Mouse (Mus musculus) embryonic facial prominence, embryonic 11.5 days (tissue): ENCODE data around the gene Kctd21. TPM values are rescaled to one million over a fixed set of nuclear protein-coding genes. Genes with fewer than 3 reads are reported as not detected.

Source experiments
- ATAC-seq: fragments of 200-750 bp; cut with Nextera tagmentation; replicated peaks from 2 replicates; pipeline ENCODE4 v1.8.0; 2017; ENCODE audit warnings: low read depth; ENCODE audit not compliant: insufficient number of reproducible peaks, low FRiP score, low TSS enrichment
- DNase-seq: peaks from one replicate; pipeline ENCODE4 v3.0.0-alpha.2; 2015; ENCODE audit warnings: low spot score
- H3K27ac ChIP-seq: fragments of 300-500 bp; sonication (generic); replicated peaks from 2 replicates; pipeline ENCODE4 v1.5.1; 2014; ENCODE audit warnings: mild to moderate bottlenecking, low read depth, low read length, control low read depth
- H3K27me3 ChIP-seq: fragments of 300-500 bp; sonication (generic); 2 replicates; pipeline ENCODE4 v1.6.1; 2014; ENCODE audit warnings: mild to moderate bottlenecking, low read length, moderate library complexity, mixed read lengths; ENCODE audit not compliant: control insufficient read depth, insufficient read depth
- H3K36me3 ChIP-seq: fragments of 300-500 bp; sonication (generic); replicated peaks from 2 replicates; pipeline ENCODE4 v1.6.1; 2014; ENCODE audit warnings: low read depth, mild to moderate bottlenecking, low read length, moderate library complexity, mixed read lengths; ENCODE audit not compliant: control insufficient read depth, insufficient read depth
- H3K4me1 ChIP-seq: fragments of 300-500 bp; sonication (generic); 2 replicates; pipeline ENCODE4 v1.6.1; 2014; ENCODE audit warnings: low read length, mixed read lengths; ENCODE audit not compliant: control insufficient read depth, insufficient read depth
- H3K4me2 ChIP-seq: fragments of 300-500 bp; sonication (generic); 2 replicates; pipeline ENCODE4 v1.6.1; 2014; ENCODE audit warnings: low read depth, mild to moderate bottlenecking, control low read depth, low read length, moderate library complexity
- H3K4me3 ChIP-seq: fragments of 300-500 bp; sonication (generic); 2 replicates; pipeline ENCODE4 v1.5.1; 2014; ENCODE audit warnings: low read depth, low read length, control low read depth
- H3K9ac ChIP-seq: fragments of 300-500 bp; sonication (generic); replicated peaks from 2 replicates; pipeline ENCODE4 v1.6.1; 2014; ENCODE audit warnings: mild to moderate bottlenecking, control low read depth, low read length
- H3K9me3 ChIP-seq: fragments of 300-500 bp; sonication (generic); replicated peaks from 2 replicates; pipeline ENCODE4 v1.6.1; 2016; ENCODE audit warnings: mild to moderate bottlenecking, low read length, inconsistent platforms, mixed read lengths; ENCODE audit not compliant: control insufficient read depth
- WGBS: fragments of 180-500 bp; shearing (Covaris S2); extraction: QIAGEN DNeasy Blood & Tissue Kit; methylation state at CpG from one replicate; pipeline ENCODE4 v1.1.7; 2014; 5-methylcytosine and 5-hydroxymethylcytosine counted together
- polyA plus RNA-seq: library from polyadenylated mRNA; unstranded; fragments of >200 nt; fragmentation: Nextera tagmentation; extraction: Ambion mirVana; gene quantifications from 2 replicates; pipeline ENCODE4 v1.2.1, GENCODE M21; 2014

The Kctd21 gene
- polyA plus RNA-seq, 1 experiment from 2014 or later: 5.0 TPM

GRCm38 (mm10) chr7:97361467-97361866 is 29.3 kb downstream of the Kctd21 start:
- no peaks in the 10 kb centered on the region for H3K4me1 ChIP-seq
- 27% methylated on average over 4 of the region's 4 CpGs for WGBS
- no peak overlapping the region for H3K27ac ChIP-seq
- no peak overlapping the region for H3K9ac ChIP-seq
- ATAC-seq: no peak
- no peak overlapping the region for H3K4me2 ChIP-seq
- H3K36me3 ChIP-seq: no peaks in the 10 kb centered on the region
- no peaks in the 10 kb centered on the region for H3K27me3 ChIP-seq
- peak; percentile 67 for DNase-seq
- no peaks in the 10 kb centered on the region for H3K9me3 ChIP-seq
- H3K4me3 ChIP-seq: no peak overlapping the region

- no peak for ATAC-seq
- Histone ChIP-seq H3K4me3 (no peak overlapping the region), H3K4me1 (no peaks in the 10 kb centered on the region), H3K9me3 (no peaks in the 10 kb centered on the region), H3K4me2 (no peak overlapping the region), H3K27me3 (no peaks in the 10 kb centered on the region), H3K36me3 (no peaks in the 10 kb centered on the region), H3K27ac (no peak overlapping the region), H3K9ac (no peak overlapping the region)
- DNase-seq: no peak
- WGBS: 65% methylated on average over 1 of the region's 1 CpGs
Measured at GRCm38 (mm10) chr7:97365887-97366286, 33.8 kb downstream of the Kctd21 start.

DNA sequence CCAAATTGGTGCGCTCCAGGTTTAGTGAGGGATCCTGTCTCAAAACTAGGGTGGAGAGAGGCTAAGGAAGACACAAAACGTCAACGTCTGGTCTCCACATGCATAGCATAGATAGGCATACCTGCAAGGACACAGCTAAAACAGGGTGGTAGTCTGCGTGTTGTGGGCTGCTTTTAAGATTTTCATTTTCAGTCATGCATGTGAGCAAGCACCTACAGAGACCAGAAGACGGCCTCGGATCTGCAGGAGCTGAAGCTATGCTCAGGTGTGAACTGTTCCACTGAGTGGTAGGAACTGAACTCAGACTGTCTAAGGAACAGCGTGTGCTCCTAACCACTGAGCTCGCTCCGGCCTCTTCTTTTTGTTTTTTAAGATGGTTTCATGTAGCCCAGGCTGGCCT is 43.0 kb downstream of the Kctd21 start:
- ATAC-seq (no peak), DNase-seq (no peak)
- Histone ChIP-seq H3K4me2 (no peak overlapping the region), H3K27me3 (no peaks in the 10 kb centered on the region), H3K36me3 (peaks cover 5% of the 10 kb centered on the region), H3K4me1 (no peaks in the 10 kb centered on the region), H3K27ac (no peak overlapping the region), H3K9ac (no peak overlapping the region), H3K4me3 (no peak overlapping the region), H3K9me3 (no peaks in the 10 kb centered on the region)
- WGBS: 96% methylated on average over 9 of the region's 9 CpGs

GRCm38 (mm10) chr7:97375906-97376305 is 43.8 kb downstream of the Kctd21 start:
- no peak for ATAC-seq
- DNase-seq: no peak
- Histone ChIP-seq H3K4me1 (no peaks in the 10 kb centered on the region), H3K9me3 (no peaks in the 10 kb centered on the region), H3K36me3 (peaks cover 9% of the 10 kb centered on the region), H3K27me3 (no peaks in the 10 kb centered on the region), H3K4me3 (no peak overlapping the region), H3K4me2 (no peak overlapping the region), H3K9ac (no peak overlapping the region), H3K27ac (no peak overlapping the region)
- 84% methylated on average over 2 of the region's 2 CpGs for WGBS

GRCm38 (mm10) chr7:97379304-97379703 is 47.2 kb downstream of the Kctd21 start:
- ATAC-seq (no peak), DNase-seq (no peak)
- WGBS: 96% methylated on average over 5 of the region's 5 CpGs
- H3K4me3 ChIP-seq: no peak overlapping the region
- H3K27me3 ChIP-seq: no peaks in the 10 kb centered on the region
- H3K36me3 ChIP-seq: peaks cover 14% of the 10 kb centered on the region
- no peak overlapping the region for H3K4me2 ChIP-seq
- H3K9me3 ChIP-seq: no peaks in the 10 kb centered on the region
- H3K9ac ChIP-seq: no peak overlapping the region
- no peaks in the 10 kb centered on the region for H3K4me1 ChIP-seq
- no peak overlapping the region for H3K27ac ChIP-seq

GRCm38 (mm10) chr7:97380500-97381123 is 48.5 kb downstream of the Kctd21 start:
- Histone ChIP-seq H3K36me3 (peaks cover 14% of the 10 kb centered on the region), H3K27me3 (no peaks in the 10 kb centered on the region), H3K9me3 (no peaks in the 10 kb centered on the region)

DNA sequence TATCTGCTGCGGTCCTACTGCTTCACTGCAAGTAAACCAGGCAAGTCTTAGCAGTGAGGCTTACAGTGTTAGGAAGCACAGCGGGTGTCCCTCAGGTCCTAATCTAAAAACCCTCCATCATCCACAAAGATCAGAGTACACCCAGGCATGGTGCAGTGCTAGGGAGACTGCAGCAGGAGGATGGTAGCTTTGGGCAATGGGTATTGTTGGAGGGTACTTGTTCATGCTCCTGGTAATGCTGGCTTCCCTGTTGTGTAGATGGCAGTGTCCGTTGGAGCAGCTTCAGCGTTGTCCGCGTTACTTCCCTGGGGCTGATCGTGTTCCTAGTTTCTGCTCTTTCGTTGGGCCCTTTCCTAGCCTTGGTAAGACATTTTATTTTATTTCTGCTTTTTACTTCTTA is 50.5 kb downstream of the Kctd21 start:
- Histone ChIP-seq H3K4me3 (no peak overlapping the region), H3K36me3 (peaks cover 14% of the 10 kb centered on the region), H3K9ac (no peak overlapping the region), H3K4me2 (no peak overlapping the region), H3K9me3 (no peaks in the 10 kb centered on the region), H3K4me1 (no peaks in the 10 kb centered on the region), H3K27me3 (no peaks in the 10 kb centered on the region), H3K27ac (no peak overlapping the region)
- DNase-seq: no peak
- ATAC-seq: no peak
- 95% methylated on average over 8 of the region's 8 CpGs for WGBS

More at GRCm38 (mm10) chr7:97380500-97381123, 48.5 kb downstream of the Kctd21 start:
- Histone ChIP-seq H3K4me2 (no peak overlapping the region), H3K9ac (no peak overlapping the region), H3K4me3 (no peak overlapping the region), H3K4me1 (no peaks in the 10 kb centered on the region), H3K27ac (no peak overlapping the region)
- no peak for ATAC-seq
- no peak for DNase-seq
- 92% methylated on average over 5 of the region's 5 CpGs for WGBS

GRCm38 (mm10) chr7:97383496-97384132 is 51.5 kb downstream of the Kctd21 start:
- Histone ChIP-seq H3K9me3 (no peaks in the 10 kb centered on the region), H3K36me3 (peaks cover 14% of the 10 kb centered on the region), H3K4me2 (no peak overlapping the region), H3K27ac (no peak overlapping the region), H3K27me3 (no peaks in the 10 kb centered on the region), H3K9ac (no peak overlapping the region), H3K4me3 (no peak overlapping the region), H3K4me1 (no peaks in the 10 kb centered on the region)
- no peak for ATAC-seq
- DNase-seq: no peak
- WGBS: 91% methylated on average over 10 of the region's 10 CpGs
